7 mouse cellular contexts compared by ENCODE assay signal in genomic region chr14:8935121-8935520, GRCm38 (mm10).
A peak's percentile ranks its signal among the peaks of the same experiment; 100 is the strongest.
DNase-seq lines count a peak whose midpoint lies in the region; ATAC-seq and TF ChIP-seq lines count a peak whose summit lies in the region.

No protein-coding gene starts in this region.

- TF ChIP-seq EP300 in liver, embryonic 14.5 days (IDR thresholded peaks at IDR 0.05; ENCODE audit: low read depth): no peak

- H3K4me2 ChIP-seq in liver, embryonic 11.5 days: no peak overlapping the region
- no peak overlapping the region for H3K4me2 ChIP-seq in liver, embryonic 14.5 days (ENCODE audit: low read depth)

- 35% methylated on average over 5 of the region's 5 CpGs for WGBS in liver, adult 2 months
- 34% methylated on average over 5 of the region's 5 CpGs for WGBS in liver, embryonic 11.5 days
- WGBS in liver, embryonic 14.5 days (ENCODE audit: insufficient replicate concordance): 28% methylated on average over 5 of the region's 5 CpGs

- no peak for ATAC-seq in liver, embryonic 11.5 days (replicated peaks; ENCODE audit: low FRiP score)
- ATAC-seq in liver, embryonic 14.5 days (ENCODE audit: insufficient read depth): no peak

- no peak for TF ChIP-seq POLR2A in liver, adult 2 months (IDR thresholded peaks at IDR 0.05; ENCODE audit: extremely low read depth, insufficient read depth, low read length)

- no peaks in the 10 kb centered on the region for H3K36me3 ChIP-seq in liver, adult 2 months (ENCODE audit: control insufficient read depth, insufficient read depth, low read length)
- H3K36me3 ChIP-seq in liver, embryonic 11.5 days (ENCODE audit: control insufficient read depth, insufficient read depth, low read length): no peaks in the 10 kb centered on the region
- H3K36me3 ChIP-seq in liver, embryonic 14.5 days (replicated peaks; ENCODE audit: control insufficient read depth, insufficient read depth, low read depth): no peaks in the 10 kb centered on the region

- H3K4me3 ChIP-seq in liver, adult 2 months (ENCODE audit: insufficient read depth, low read depth, low read length): no peak overlapping the region
- H3K4me3 ChIP-seq in liver, embryonic 11.5 days (ENCODE audit: low read depth, low read length): no peak overlapping the region
- no peak overlapping the region for H3K4me3 ChIP-seq in liver, embryonic 14.5 days (ENCODE audit: insufficient read depth in 1 of 2, low read depth in 2 of 2, low read length in 2 of 2)

- TF ChIP-seq CTCF in liver, adult 2 months (IDR thresholded peaks at IDR 0.05; ENCODE audit: low read depth, low read length): no peak
- peak; percentile 18; the same call in 1 of the 2 replicates for TF ChIP-seq CTCF in liver, embryonic 14.5 days (IDR thresholded peaks at IDR 0.05; ENCODE audit: low read depth)

- H3K27ac ChIP-seq in liver, adult 2 months (replicated peaks; ENCODE audit: insufficient read depth, low read depth, low read length): no peak overlapping the region
- no peak overlapping the region for H3K27ac ChIP-seq in liver, embryonic 11.5 days (ENCODE audit: low read depth, low read length)
- no peak overlapping the region for H3K27ac ChIP-seq in liver, embryonic 14.5 days

- no peaks in the 10 kb centered on the region for H3K79me2 ChIP-seq in liver, adult 2 months (ENCODE audit: control insufficient read depth, insufficient read depth, low read length)

- no peaks in the 10 kb centered on the region for H3K27me3 ChIP-seq in liver, adult 2 months (ENCODE audit: control insufficient read depth, insufficient read depth, low read length)
- H3K27me3 ChIP-seq in liver, embryonic 11.5 days (replicated peaks; ENCODE audit: control insufficient read depth, insufficient read depth, low read length): no peaks in the 10 kb centered on the region
- no peaks in the 10 kb centered on the region for H3K27me3 ChIP-seq in liver, embryonic 14.5 days (ENCODE audit: control insufficient read depth, insufficient read depth, low read length)

- H3K9ac ChIP-seq in liver, adult 2 months (ENCODE audit: low read depth, low read length): no peak overlapping the region
- no peak overlapping the region for H3K9ac ChIP-seq in liver, embryonic 11.5 days (ENCODE audit: low read depth, low read length)
- H3K9ac ChIP-seq in liver, embryonic 14.5 days (replicated peaks): no peak overlapping the region

- no peaks in the 10 kb centered on the region for H3K9me3 ChIP-seq in liver, embryonic 11.5 days (ENCODE audit: control insufficient read depth, low read length)
- no peaks in the 10 kb centered on the region for H3K9me3 ChIP-seq in liver, embryonic 14.5 days (ENCODE audit: control insufficient read depth, low read length)

- peak; percentile 1 for DNase-seq in liver, adult 2 months (ENCODE audit: extremely low read depth, low read depth, low spot score)
- no peak for DNase-seq in liver, embryonic 11.5 days (ENCODE audit: low spot score)
- peak; percentile 63 for DNase-seq in adipocyte (ENCODE audit: low spot score)
- DNase-seq in embryo, embryonic 11 days: peak; percentile 77
- DNase-seq in induced T-regulatory cell, adult 2 months (ENCODE audit: low read depth): peak; percentile 4
- no peak for DNase-seq in liver, embryonic 14.5 days (ENCODE audit: low read depth in 3 of 3, low spot score in 3 of 3)
- peak; percentile 31 to 44 for DNase-seq in urinary bladder, postnatal 36 days (ENCODE audit: low spot score in 2 of 2)

- H3K4me1 ChIP-seq in liver, adult 2 months (ENCODE audit: control insufficient read depth, insufficient read depth, low read length): no peaks in the 10 kb centered on the region
- H3K4me1 ChIP-seq in liver, embryonic 11.5 days (replicated peaks; ENCODE audit: control insufficient read depth, insufficient read depth, low read length): no peaks in the 10 kb centered on the region
- H3K4me1 ChIP-seq in liver, embryonic 14.5 days (replicated peaks; ENCODE audit: control insufficient read depth in 2 of 2, insufficient read depth in 2 of 2, low read length in 1 of 2): no peaks in the 10 kb centered on the region

Comparison
In these comparisons a context has a peak if more than half of its experiments do, and no peak if none do; other contexts are left out.
1. DNase-seq: peak in liver, adult 2 months (single experiment), adipocyte (single experiment), embryo, embryonic 11 days (single experiment), induced T-regulatory cell, adult 2 months (single experiment) and urinary bladder, postnatal 36 days (2 of 2); none in liver, embryonic 11.5 days (single experiment) and liver, embryonic 14.5 days (0 of 3).